Mouse (Mus musculus) heart, postnatal 0 days (tissue): Measurements from ENCODE around the gene Wwox.

Source experiments
- CTCF ChIP-seq: IDR thresholded peaks from 2 replicates; pipeline ENCODE4 v1.5.1; 2016; ENCODE audit warnings: antibody characterized with exemption, control low read depth, low read depth
- EP300 ChIP-seq: IDR thresholded peaks from 2 replicates; pipeline ENCODE4 v1.6.1; 2016; ENCODE audit warnings: antibody characterized with exemption, low read depth

DNA sequence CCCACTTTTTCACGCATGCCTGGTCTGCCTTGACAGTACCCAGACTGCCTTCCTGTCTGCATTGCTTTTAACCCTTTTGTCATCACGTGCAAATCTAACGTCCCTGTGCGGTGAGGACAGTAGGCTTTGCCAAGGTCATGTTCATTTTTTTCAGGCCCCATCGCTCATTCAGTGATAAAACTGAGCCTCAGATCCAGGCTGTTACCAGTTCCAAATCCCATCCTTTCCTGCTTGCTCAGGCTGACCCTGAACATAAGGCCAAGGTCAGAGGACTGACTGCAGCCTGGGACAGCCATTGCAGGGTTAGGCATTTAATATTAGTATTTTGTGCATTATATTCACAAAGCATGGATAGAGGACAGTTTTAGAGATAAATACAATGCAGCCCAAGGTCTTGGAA, 41.1 kb upstream of the Wwox start:
- no peak for TF ChIP-seq CTCF
- TF ChIP-seq EP300 = no peak
